Mouse (Mus musculus): ENCODE measurements at regions not wholly inside any gene's neighbourhood (a gene's known extent, or its start where the extent isn't known, plus 50 kb on each side); places are given as distances from the start of the nearest gene placed in this dataset.

- no peak for DNase-seq
These were observed 199.1 kb upstream of the Aldoart1 start for GRCm38 (mm10) chr4:73051511-73051910.

GRCm38 (mm10) chr4:73047804-73048203, 195.4 kb upstream of the Aldoart1 start:
- no peak for DNase-seq

GRCm38 (mm10) chr4:73044356-73044755, 191.9 kb upstream of the Aldoart1 start:
- DNase-seq = no peak

- peak; percentile 21 for DNase-seq
These were observed 190.2 kb upstream of the Aldoart1 start for GRCm38 (mm10) chr4:73042672-73043071.

- no peak for DNase-seq
These were observed 189.1 kb upstream of the Aldoart1 start for GRCm38 (mm10) chr4:73041486-73041885.

- DNase-seq = no peak
These were observed 145.3 kb upstream of the Aldoart1 start for GRCm38 (mm10) chr4:72997686-72998085.

- DNase-seq = no peak
These were observed 143.7 kb upstream of the Aldoart1 start for GRCm38 (mm10) chr4:72996102-72996501.

- DNase-seq = peak; percentile 48
These were observed 94.0 kb upstream of the Aldoart1 start for GRCm38 (mm10) chr4:72946369-72946981.

GRCm38 (mm10) chr4:72923396-72923795, 71.0 kb upstream of the Aldoart1 start:
- DNase-seq = no peak

- DNase-seq = no peak
These were observed 62.6 kb upstream of the Aldoart1 start for GRCm38 (mm10) chr4:72914991-72915390.
